Mouse (Mus musculus) right cerebral cortex, postnatal 36 days (tissue): ENCODE data around the gene Slc41a1.

Experiments
- DNase-seq, 2 experiments: peaks; one replicate each; pipeline ENCODE4 v3.0.0; 2022; ENCODE audit warnings: low spot score in 2 of 2, mixed read lengths in 1 of 2

Gene Slc41a1

GRCm38 (mm10) chr1:131886173-131886572, 58.9 kb downstream of the Slc41a1 start:
- DNase-seq: no peak

- no peak for DNase-seq
Measured at GRCm38 (mm10) chr1:131886641-131887040, 59.3 kb downstream of the Slc41a1 start.

GRCm38 (mm10) chr1:131890043-131890658, 62.9 kb downstream of the Slc41a1 start:
- no peak for DNase-seq

- no peak for DNase-seq
Measured at GRCm38 (mm10) chr1:131891436-131891835, 64.1 kb downstream of the Slc41a1 start.
